Mouse (Mus musculus) heart, postnatal 10 days (tissue): ENCODE measurements at regions not wholly inside any gene's neighbourhood (a gene's known extent, or its start where the extent isn't known, plus 50 kb on each side); places are given as distances from the start of the nearest gene placed in this dataset.

ENCODE experiments used
- DNase-seq, 2 experiments: peaks; one replicate each; pipeline ENCODE4 v3.0.0; 2021
- intact Hi-C: fragments of 180-260 bp; cut with DNase I; formaldehyde crosslinking; loops from one replicate; pipeline ENCODE4 v1.15.1; 2025

GRCm38 (mm10) chr16:19834128-19834527, 74.1 kb downstream of the B3gnt5 start:
- DNase-seq, result no peak
- intact Hi-C loops, result no loop called here

GRCm38 (mm10) chr16:19834750-19835149, 74.7 kb downstream of the B3gnt5 start:
- no peak for DNase-seq
- intact Hi-C loops, result no loop called here

GRCm38 (mm10) chr16:19839831-19840230, 79.8 kb downstream of the B3gnt5 start:
- intact Hi-C loops, result no loop called here
- DNase-seq, result no peak

GRCm38 (mm10) chr16:19842346-19843025, 82.5 kb downstream of the B3gnt5 start:
- DNase-seq, result no peak
- intact Hi-C loops, result no loop called here

- intact Hi-C loops, result no loop called here
- DNase-seq, result no peak
Measured at GRCm38 (mm10) chr16:19843738-19844137, 83.7 kb downstream of the B3gnt5 start.

GRCm38 (mm10) chr16:19848395-19848794, 88.4 kb downstream of the B3gnt5 start:
- intact Hi-C loops, result loop anchor here (1.0 kb wide), 1 partner anchor 124 kb away; no protein-coding TSS in a partner anchor

GRCm38 (mm10) chr16:19865306-19865705, 105.3 kb downstream of the B3gnt5 start:
- intact Hi-C loops, result no loop called here
- no peak for DNase-seq

More at GRCm38 (mm10) chr16:19848395-19848794, 88.4 kb downstream of the B3gnt5 start:
- no peak for DNase-seq

GRCm38 (mm10) chr16:19865931-19866330, 105.9 kb downstream of the B3gnt5 start:
- no peak for DNase-seq
- intact Hi-C loops, result no loop called here

GRCm38 (mm10) chr16:19869425-19869824, 109.4 kb downstream of the B3gnt5 start:
- intact Hi-C loops, result no loop called here

GRCm38 (mm10) chr16:19876861-19877554, 105.8 kb downstream of the Klhl6 start:
- peak in 1 of 2 experiments; percentile 6 for DNase-seq
- intact Hi-C loops, result no loop called here

More at GRCm38 (mm10) chr16:19869425-19869824, 109.4 kb downstream of the B3gnt5 start:
- DNase-seq, result no peak

GRCm38 (mm10) chr16:19882961-19883360, 99.9 kb downstream of the Klhl6 start:
- intact Hi-C loops, result no loop called here
- no peak for DNase-seq

- intact Hi-C loops, result no loop called here
- peak; percentile 58 to 63 for DNase-seq
Measured at GRCm38 (mm10) chr16:19883776-19884513, 98.9 kb downstream of the Klhl6 start.

- peak in 1 of 2 experiments; percentile 37 for DNase-seq
- intact Hi-C loops, result no loop called here
Measured at GRCm38 (mm10) chr16:19884535-19884934, 98.3 kb downstream of the Klhl6 start.

- intact Hi-C loops, result no loop called here
- no peak for DNase-seq
Measured at GRCm38 (mm10) chr16:19886596-19886995, 96.2 kb downstream of the Klhl6 start.

- intact Hi-C loops, result no loop called here
- DNase-seq, result no peak
Measured at GRCm38 (mm10) chr16:19889576-19889975, 93.3 kb downstream of the Klhl6 start.

GRCm38 (mm10) chr16:19891441-19891840, 91.4 kb downstream of the Klhl6 start:
- DNase-seq, result no peak
- intact Hi-C loops, result no loop called here

- intact Hi-C loops, result no loop called here
- no peak for DNase-seq
Measured at GRCm38 (mm10) chr16:19894435-19894994, 88.3 kb downstream of the Klhl6 start.
